Mouse (Mus musculus): ENCODE results near the gene Ccdc34. TPM values are rescaled to one million over a fixed set of nuclear protein-coding genes. Genes with fewer than 3 reads are reported as not detected.
"Not testable (repeated sequence)": the region's sequence is repeated elsewhere in the genome, so short reads cannot be mapped to it uniquely, and the experiment has no call there.

Gene Ccdc34
- polyA plus RNA-seq, 1 experiment from 2014 or later, result 25.2 TPM

GRCm38 (mm10) chr2:110082975-110083374 is 65.4 kb downstream of the Ccdc34 start:
- H3K36me3 ChIP-seq, result no peaks in the 10 kb centered on the region
- ATAC-seq (ENCODE audit: extremely low read depth, insufficient number of reproducible peaks, low FRiP score, low TSS enrichment), result no peak
- H3K4me3 ChIP-seq, result no peak overlapping the region
- H3K4me2 ChIP-seq, result no peak overlapping the region
- H3K27me3 ChIP-seq (replicated peaks), result no peaks in the 10 kb centered on the region
- H3K9ac ChIP-seq, result no peak overlapping the region
- no peaks in the 10 kb centered on the region for H3K9me3 ChIP-seq
- peaks cover 9% of the 10 kb centered on the region; the same call in 1 of the 2 replicates for H3K4me1 ChIP-seq
- 85% methylated on average over 2 of the region's 2 CpGs for WGBS
- no peak overlapping the region for H3K27ac ChIP-seq (replicated peaks)

GRCm38 (mm10) chr2:110085701-110086143 is 68.1 kb downstream of the Ccdc34 start:
- Histone ChIP-seq H3K27ac (replicated peaks) (no peak overlapping the region), H3K36me3 (no peaks in the 10 kb centered on the region), H3K4me1 (peaks cover 3% of the 10 kb centered on the region; the same call in 1 of the 2 replicates), H3K27me3 (replicated peaks) (no peaks in the 10 kb centered on the region), H3K9me3 (no peaks in the 10 kb centered on the region), H3K4me2 (no peak overlapping the region), H3K4me3 (no peak overlapping the region), H3K9ac (no peak overlapping the region)
- ATAC-seq (ENCODE audit: extremely low read depth, insufficient number of reproducible peaks, low FRiP score, low TSS enrichment), result no peak
- WGBS, result 54% methylated on average over 3 of the region's 3 CpGs

GRCm38 (mm10) chr2:110114133-110114532 is 96.5 kb downstream of the Ccdc34 start:
- Histone ChIP-seq H3K36me3 (no peaks in the 10 kb centered on the region), H3K9me3 (no peaks in the 10 kb centered on the region), H3K4me3 (no peak overlapping the region), H3K27ac (replicated peaks) (no peak overlapping the region), H3K9ac (no peak overlapping the region), H3K4me1 (no peaks in the 10 kb centered on the region), H3K27me3 (replicated peaks) (no peaks in the 10 kb centered on the region), H3K4me2 (no peak overlapping the region)
- no peak for ATAC-seq (ENCODE audit: extremely low read depth, insufficient number of reproducible peaks, low FRiP score, low TSS enrichment)
- WGBS, result 70% methylated on average over 3 of the region's 3 CpGs

- ATAC-seq (ENCODE audit: extremely low read depth, insufficient number of reproducible peaks, low FRiP score, low TSS enrichment), result no peak
- 68% methylated on average over 2 of the region's 2 CpGs for WGBS
- H3K4me2 ChIP-seq, result no peak overlapping the region
- H3K9me3 ChIP-seq, result no peaks in the 10 kb centered on the region
- no peak overlapping the region for H3K9ac ChIP-seq
- H3K27ac ChIP-seq (replicated peaks), result no peak overlapping the region
- H3K36me3 ChIP-seq, result no peaks in the 10 kb centered on the region
- no peak overlapping the region for H3K4me3 ChIP-seq
- no peaks in the 10 kb centered on the region for H3K4me1 ChIP-seq
- H3K27me3 ChIP-seq (replicated peaks), result no peaks in the 10 kb centered on the region
Observed at GRCm38 (mm10) chr2:110129396-110129795, 111.8 kb downstream of the Ccdc34 start.

- Histone ChIP-seq H3K4me1 (no peaks in the 10 kb centered on the region), H3K9ac (no peak overlapping the region), H3K4me2 (no peak overlapping the region), H3K36me3 (no peaks in the 10 kb centered on the region), H3K4me3 (no peak overlapping the region), H3K27me3 (replicated peaks) (no peaks in the 10 kb centered on the region), H3K27ac (replicated peaks) (no peak overlapping the region), H3K9me3 (no peaks in the 10 kb centered on the region)
- ATAC-seq (ENCODE audit: extremely low read depth, insufficient number of reproducible peaks, low FRiP score, low TSS enrichment), result no peak
- WGBS, result 24% methylated on average over 2 of the region's 2 CpGs
Observed at GRCm38 (mm10) chr2:110131573-110131972, 114.0 kb downstream of the Ccdc34 start.

GRCm38 (mm10) chr2:110133356-110134115 is 115.9 kb downstream of the Ccdc34 start:
- no peak for ATAC-seq (ENCODE audit: extremely low read depth, insufficient number of reproducible peaks, low FRiP score, low TSS enrichment)
- Histone ChIP-seq H3K27me3 (replicated peaks) (no peaks in the 10 kb centered on the region), H3K4me3 (no peak overlapping the region), H3K36me3 (no peaks in the 10 kb centered on the region), H3K9ac (no peak overlapping the region), H3K9me3 (no peaks in the 10 kb centered on the region), H3K4me2 (no peak overlapping the region), H3K27ac (replicated peaks) (no peak overlapping the region), H3K4me1 (no peaks in the 10 kb centered on the region)
- 70% methylated on average over 3 of the region's 3 CpGs for WGBS

GRCm38 (mm10) chr2:110134765-110135594 is 117.4 kb downstream of the Ccdc34 start:
- H3K4me1 ChIP-seq, result no peaks in the 10 kb centered on the region
- 52% methylated on average over 2 of the region's 2 CpGs for WGBS
- no peak for ATAC-seq (ENCODE audit: extremely low read depth, insufficient number of reproducible peaks, low FRiP score, low TSS enrichment)
- no peak overlapping the region for H3K4me2 ChIP-seq
- H3K36me3 ChIP-seq, result no peaks in the 10 kb centered on the region
- H3K9me3 ChIP-seq, result no peaks in the 10 kb centered on the region
- H3K9ac ChIP-seq, result no peak overlapping the region
- H3K4me3 ChIP-seq, result no peak overlapping the region
- no peaks in the 10 kb centered on the region for H3K27me3 ChIP-seq (replicated peaks)
- no peak overlapping the region for H3K27ac ChIP-seq (replicated peaks)

- Histone ChIP-seq H3K27me3 (replicated peaks) (no peaks in the 10 kb centered on the region), H3K4me1 (no peaks in the 10 kb centered on the region), H3K4me3 (no peak overlapping the region), H3K9ac (no peak overlapping the region), H3K36me3 (no peaks in the 10 kb centered on the region), H3K9me3 (no peaks in the 10 kb centered on the region), H3K27ac (replicated peaks) (no peak overlapping the region), H3K4me2 (no peak overlapping the region)
- WGBS, result 56% methylated on average over 1 of the region's 1 CpGs
- ATAC-seq (ENCODE audit: extremely low read depth, insufficient number of reproducible peaks, low FRiP score, low TSS enrichment), result no peak
Observed at GRCm38 (mm10) chr2:110137291-110137690, 119.7 kb downstream of the Ccdc34 start.

- Histone ChIP-seq H3K27ac (replicated peaks) (no peak overlapping the region), H3K36me3 (no peaks in the 10 kb centered on the region), H3K4me2 (no peak overlapping the region), H3K27me3 (replicated peaks) (no peaks in the 10 kb centered on the region), H3K4me1 (no peaks in the 10 kb centered on the region), H3K4me3 (no peak overlapping the region), H3K9me3 (no peaks in the 10 kb centered on the region), H3K9ac (no peak overlapping the region)
- 75% methylated on average over 1 of the region's 1 CpGs for WGBS
- ATAC-seq (ENCODE audit: extremely low read depth, insufficient number of reproducible peaks, low FRiP score, low TSS enrichment), result no peak
Observed at GRCm38 (mm10) chr2:110138096-110138495, 120.5 kb downstream of the Ccdc34 start.

GRCm38 (mm10) chr2:110147980-110148379 is 130.4 kb downstream of the Ccdc34 start:
- not testable (repeated sequence) for H3K27ac ChIP-seq (replicated peaks); ATAC-seq (ENCODE audit: extremely low read depth, insufficient number of reproducible peaks, low FRiP score, low TSS enrichment); H3K9me3 ChIP-seq; H3K4me1 ChIP-seq; H3K9ac ChIP-seq; H3K4me2 ChIP-seq; H3K27me3 ChIP-seq (replicated peaks); H3K36me3 ChIP-seq; H3K4me3 ChIP-seq

GRCm38 (mm10) chr2:110149246-110149645 is 131.6 kb downstream of the Ccdc34 start:
- H3K4me3 ChIP-seq, result no peak overlapping the region
- no peaks in the 10 kb centered on the region for H3K27me3 ChIP-seq (replicated peaks)
- H3K4me2 ChIP-seq, result no peak overlapping the region
- H3K4me1 ChIP-seq, result no peaks in the 10 kb centered on the region
- no peaks in the 10 kb centered on the region for H3K9me3 ChIP-seq
- no peak overlapping the region for H3K27ac ChIP-seq (replicated peaks)
- ATAC-seq (ENCODE audit: extremely low read depth, insufficient number of reproducible peaks, low FRiP score, low TSS enrichment), result no peak
- no peak overlapping the region for H3K9ac ChIP-seq
- H3K36me3 ChIP-seq, result no peaks in the 10 kb centered on the region

Data from heart, embryonic 13.5 days (tissue).